In genomic region chr6:124424068-124424498, GRCm38 (mm10) we compare ENCODE assay signal across 20 mouse cellular contexts. TPM values are rescaled to one million over a fixed set of nuclear protein-coding genes. Genes with fewer than 3 reads are reported as not detected.
A peak's percentile ranks its signal among the peaks of the same experiment; 100 is the strongest.
DNase-seq lines count a peak whose midpoint lies in the region; ATAC-seq and TF ChIP-seq lines count a peak whose summit lies in the region.
"Had no signal": no experiment of that assay in that cellular context is flagged by ENCODE, and none has a peak within 500 bp of the region (broad histone marks: within the 10 kb centered on the region; RNA-seq: fewer than 3 reads in every experiment).

No protein-coding gene starts in this region.

- peak; percentile 80 for ATAC-seq in intestine, embryonic 15.5 days
- peak; percentile 82 for ATAC-seq in liver, postnatal 0 days
- no peak for ATAC-seq in forebrain, embryonic 16.5 days
- ATAC-seq: CD4-positive, CD25-positive, alpha-beta regulatory T cell, adult 4 months; forebrain, postnatal 0 days; midbrain, embryonic 16.5 days; Patski had no signal

- no peaks in the 10 kb centered on the region for H3K36me3 ChIP-seq in intestine, embryonic 15.5 days
- H3K36me3 ChIP-seq in liver, postnatal 0 days (replicated peaks; ENCODE audit: insufficient read depth, low read length), result no peaks in the 10 kb centered on the region
- H3K36me3 ChIP-seq in forebrain, embryonic 16.5 days (ENCODE audit: control insufficient read depth, insufficient read depth), result no peaks in the 10 kb centered on the region
- H3K36me3 ChIP-seq: heart, embryonic 13.5 days; neural tube, embryonic 12.5 days had no signal

- H3K27me3 ChIP-seq in intestine, embryonic 15.5 days (replicated peaks), result no peaks in the 10 kb centered on the region
- no peaks in the 10 kb centered on the region for H3K27me3 ChIP-seq in liver, postnatal 0 days (ENCODE audit: insufficient read depth, low read length)
- no peaks in the 10 kb centered on the region for H3K27me3 ChIP-seq in forebrain, embryonic 16.5 days (replicated peaks; ENCODE audit: control insufficient read depth, insufficient read depth, low read length)
- H3K27me3 ChIP-seq: neural tube, embryonic 12.5 days; Patski had no signal

- no peaks in the 10 kb centered on the region for H3K9me3 ChIP-seq in intestine, embryonic 15.5 days
- H3K9me3 ChIP-seq in liver, postnatal 0 days (ENCODE audit: low read length), result no peaks in the 10 kb centered on the region
- no peaks in the 10 kb centered on the region for H3K9me3 ChIP-seq in forebrain, embryonic 16.5 days (ENCODE audit: control insufficient read depth, low read length)
- H3K9me3 ChIP-seq: heart, embryonic 13.5 days; neural tube, embryonic 12.5 days had no signal

- TF ChIP-seq CTCF in liver, postnatal 0 days (IDR thresholded peaks at IDR 0.05; ENCODE audit: low read depth), result no peak

- H3K9ac ChIP-seq in intestine, embryonic 15.5 days, result no peak overlapping the region
- H3K9ac ChIP-seq in liver, postnatal 0 days (replicated peaks), result no peak overlapping the region
- no peak overlapping the region for H3K9ac ChIP-seq in forebrain, embryonic 16.5 days (replicated peaks; ENCODE audit: low read depth, low read length)
- H3K9ac ChIP-seq: forebrain, postnatal 0 days; heart, embryonic 13.5 days; neural tube, embryonic 12.5 days had no signal

- TF ChIP-seq EP300 in liver, postnatal 0 days (IDR thresholded peaks at IDR 0.05; ENCODE audit: low read depth), result no peak

- H3K4me2 ChIP-seq in intestine, embryonic 15.5 days (replicated peaks), result no peak overlapping the region
- no peak overlapping the region for H3K4me2 ChIP-seq in liver, postnatal 0 days (ENCODE audit: low read depth, low read length)
- no peak overlapping the region for H3K4me2 ChIP-seq in forebrain, embryonic 16.5 days (ENCODE audit: low read length)
- H3K4me2 ChIP-seq: heart, embryonic 13.5 days; neural tube, embryonic 12.5 days had no signal

- WGBS in intestine, embryonic 15.5 days, result 38% methylated on average over 1 of the region's 1 CpGs
- WGBS in liver, postnatal 0 days (ENCODE audit: insufficient replicate concordance), result 19% methylated on average over 1 of the region's 1 CpGs
- 72% methylated on average over 1 of the region's 1 CpGs for WGBS in forebrain, embryonic 16.5 days

- H3K4me3 ChIP-seq in intestine, embryonic 15.5 days (replicated peaks), result no peak overlapping the region
- no peak overlapping the region for H3K4me3 ChIP-seq in liver, postnatal 0 days (ENCODE audit: low read depth, low read length)
- no peak overlapping the region for H3K4me3 ChIP-seq in forebrain, embryonic 16.5 days (replicated peaks; ENCODE audit: low read length)
- H3K4me3 ChIP-seq: heart, embryonic 13.5 days; neural tube, embryonic 12.5 days had no signal

- H3K27ac ChIP-seq in intestine, embryonic 15.5 days, result no peak overlapping the region
- H3K27ac ChIP-seq in liver, postnatal 0 days (ENCODE audit: low read depth), result peak overlapping the region; percentile 59
- no peak overlapping the region for H3K27ac ChIP-seq in forebrain, embryonic 16.5 days (ENCODE audit: low read length)
- H3K27ac ChIP-seq: heart, embryonic 13.5 days; neural tube, embryonic 12.5 days had no signal

- peak; percentile 9 for DNase-seq in lung, postnatal 10 days
- no peak for DNase-seq in lung, postnatal 25 days (ENCODE audit: low spot score)
- DNase-seq in liver, postnatal 0 days, result no peak
- no peak for DNase-seq in c-Kit-positive CD71-positive TER-119-positive erythroid progenitor cells, embryonic 14.5 days (ENCODE audit: low spot score)
- DNase-seq in retina, embryonic 14.5 days (ENCODE audit: low spot score), result no peak
- DNase-seq: embryo, embryonic 11 days; forebrain, postnatal 0 days; gastrocnemius, postnatal 14 days; kidney, adult 2 months; kidney, postnatal 36 days; layer of hippocampus, postnatal 36 days; lung, postnatal 4 days; thymus, postnatal 4 days had no signal

- no peaks in the 10 kb centered on the region for H3K4me1 ChIP-seq in intestine, embryonic 15.5 days (replicated peaks)
- H3K4me1 ChIP-seq in liver, postnatal 0 days (ENCODE audit: insufficient read depth), result peaks cover 19% of the 10 kb centered on the region
- H3K4me1 ChIP-seq in forebrain, embryonic 16.5 days (replicated peaks; ENCODE audit: control insufficient read depth, insufficient read depth, low read length), result peaks cover 6% of the 10 kb centered on the region
- H3K4me1 ChIP-seq: neural tube, embryonic 12.5 days had no signal

RNA-seq across cellular contexts. Expression of gene Pex5, which starts 9.2 kb away (rescaled TPM):
- 41.3 and 41.8 TPM in 2 replicates for polyA plus RNA-seq in intestine, embryonic 15.5 days (2015; fragmentation: Nextera tagmentation; extraction: Ambion mirVana)
- 31.6 and 32.5 TPM in 2 replicates for polyA plus RNA-seq in liver, postnatal 0 days (2015; fragmentation: Nextera tagmentation; extraction: Ambion mirVana)
- 92.2 and 92.5 TPM in 2 replicates for polyA plus RNA-seq in forebrain, embryonic 16.5 days (2015; fragmentation: Nextera tagmentation; extraction: Ambion mirVana)

RNA-seq across cellular contexts. Expression of gene Clstn3, which starts 40.5 kb away (rescaled TPM):
- polyA plus RNA-seq in intestine, embryonic 15.5 days (2015; fragmentation: Nextera tagmentation; extraction: Ambion mirVana), result 4.7 and 5.4 TPM in 2 replicates
- polyA plus RNA-seq in liver, postnatal 0 days (2015; fragmentation: Nextera tagmentation; extraction: Ambion mirVana), result 1.8 TPM in 2 replicates
- 62.8 and 90.9 TPM in 2 replicates for polyA plus RNA-seq in forebrain, embryonic 16.5 days (2015; fragmentation: Nextera tagmentation; extraction: Ambion mirVana)
